Mouse (Mus musculus): ENCODE data around the gene Foxo3. TPM values are rescaled to one million over a fixed set of nuclear protein-coding genes. Genes with fewer than 3 reads are reported as not detected.
A peak's percentile ranks its signal among the peaks of the same experiment; 100 is the strongest.

The Foxo3 gene
- total RNA-seq, 1 experiment from 2014 or later: 68.2 TPM

- ATAC-seq (replicated peaks in 1 of 2; ENCODE audit: insufficient read depth in 1 of 2, low FRiP score in 2 of 2, low TSS enrichment in 1 of 2, low read depth in 1 of 2, poor library complexity in 2 of 2, severe bottlenecking in 2 of 2): no peak
These were observed 11.1 kb upstream of the Foxo3 start for GRCm38 (mm10) chr10:42287666-42288065.

GRCm38 (mm10) chr10:42278307-42278850 is 1.8 kb upstream of the Foxo3 start:
- ATAC-seq (replicated peaks in 1 of 2; ENCODE audit: insufficient read depth in 1 of 2, low FRiP score in 2 of 2, low TSS enrichment in 1 of 2, low read depth in 1 of 2, poor library complexity in 2 of 2, severe bottlenecking in 2 of 2): no peak

- peak; percentile 82 to 83 for ATAC-seq (replicated peaks in 1 of 2; ENCODE audit: insufficient read depth in 1 of 2, low FRiP score in 2 of 2, low TSS enrichment in 1 of 2, low read depth in 1 of 2, poor library complexity in 2 of 2, severe bottlenecking in 2 of 2)
These were observed 1.1 kb upstream of the Foxo3 start for GRCm38 (mm10) chr10:42277476-42278306.

- no peak for ATAC-seq (replicated peaks in 1 of 2; ENCODE audit: insufficient read depth in 1 of 2, low FRiP score in 2 of 2, low TSS enrichment in 1 of 2, low read depth in 1 of 2, poor library complexity in 2 of 2, severe bottlenecking in 2 of 2)
These were observed 569 bp downstream of the Foxo3 start for GRCm38 (mm10) chr10:42275871-42276501.

- no peak for ATAC-seq (replicated peaks in 1 of 2; ENCODE audit: insufficient read depth in 1 of 2, low FRiP score in 2 of 2, low TSS enrichment in 1 of 2, low read depth in 1 of 2, poor library complexity in 2 of 2, severe bottlenecking in 2 of 2)
These were observed 1.1 kb downstream of the Foxo3 start for GRCm38 (mm10) chr10:42275401-42275870.

- no peak for ATAC-seq (replicated peaks in 1 of 2; ENCODE audit: insufficient read depth in 1 of 2, low FRiP score in 2 of 2, low TSS enrichment in 1 of 2, low read depth in 1 of 2, poor library complexity in 2 of 2, severe bottlenecking in 2 of 2)
These were observed 1.7 kb downstream of the Foxo3 start for GRCm38 (mm10) chr10:42274712-42275400.

GRCm38 (mm10) chr10:42273760-42274691 is 2.5 kb downstream of the Foxo3 start:
- peak in 1 of 2 experiments; percentile 0; a peak in 1 of 4 replicates for ATAC-seq (replicated peaks in 1 of 2; ENCODE audit: insufficient read depth in 1 of 2, low FRiP score in 2 of 2, low TSS enrichment in 1 of 2, low read depth in 1 of 2, poor library complexity in 2 of 2, severe bottlenecking in 2 of 2)

GRCm38 (mm10) chr10:42273403-42273759 is 3.2 kb downstream of the Foxo3 start:
- no peak for ATAC-seq (replicated peaks in 1 of 2; ENCODE audit: insufficient read depth in 1 of 2, low FRiP score in 2 of 2, low TSS enrichment in 1 of 2, low read depth in 1 of 2, poor library complexity in 2 of 2, severe bottlenecking in 2 of 2)

GRCm38 (mm10) chr10:42271454-42272230 is 4.9 kb downstream of the Foxo3 start:
- 0 out of 4 replicates have a peak, but pooled peaks of 1 of the 2 experiments have one; percentile 8 for ATAC-seq (replicated peaks in 1 of 2; ENCODE audit: insufficient read depth in 1 of 2, low FRiP score in 2 of 2, low TSS enrichment in 1 of 2, low read depth in 1 of 2, poor library complexity in 2 of 2, severe bottlenecking in 2 of 2)

- peak; percentile 47 to 57 for ATAC-seq (replicated peaks in 1 of 2; ENCODE audit: insufficient read depth in 1 of 2, low FRiP score in 2 of 2, low TSS enrichment in 1 of 2, low read depth in 1 of 2, poor library complexity in 2 of 2, severe bottlenecking in 2 of 2)
These were observed 6.1 kb downstream of the Foxo3 start for GRCm38 (mm10) chr10:42270277-42271083.

- ATAC-seq (replicated peaks in 1 of 2; ENCODE audit: insufficient read depth in 1 of 2, low FRiP score in 2 of 2, low TSS enrichment in 1 of 2, low read depth in 1 of 2, poor library complexity in 2 of 2, severe bottlenecking in 2 of 2): peak; percentile 30 to 38; a peak in 3 of 4 replicates
These were observed 7.1 kb downstream of the Foxo3 start for GRCm38 (mm10) chr10:42269281-42270025.

GRCm38 (mm10) chr10:42267811-42268545 is 8.6 kb downstream of the Foxo3 start:
- ATAC-seq (replicated peaks in 1 of 2; ENCODE audit: insufficient read depth in 1 of 2, low FRiP score in 2 of 2, low TSS enrichment in 1 of 2, low read depth in 1 of 2, poor library complexity in 2 of 2, severe bottlenecking in 2 of 2): no peak

GRCm38 (mm10) chr10:42265021-42265689 is 11.4 kb downstream of the Foxo3 start:
- no peak; a peak in 1 of 4 replicates for ATAC-seq (replicated peaks in 1 of 2; ENCODE audit: insufficient read depth in 1 of 2, low FRiP score in 2 of 2, low TSS enrichment in 1 of 2, low read depth in 1 of 2, poor library complexity in 2 of 2, severe bottlenecking in 2 of 2)

- no peak for ATAC-seq (replicated peaks in 1 of 2; ENCODE audit: insufficient read depth in 1 of 2, low FRiP score in 2 of 2, low TSS enrichment in 1 of 2, low read depth in 1 of 2, poor library complexity in 2 of 2, severe bottlenecking in 2 of 2)
These were observed 12.4 kb downstream of the Foxo3 start for GRCm38 (mm10) chr10:42264195-42264594.

Measured in hematopoietic stem cell, adult 5-6 weeks (primary cell).